Comparison of ENCODE assay signal across 21 mouse cellular contexts in genomic region chr2:112318905-112319304, GRCm38 (mm10). TPM values are rescaled to one million over a fixed set of nuclear protein-coding genes. Genes with fewer than 3 reads are reported as not detected.
DNase-seq lines count a peak whose midpoint lies in the region; ATAC-seq and TF ChIP-seq lines count a peak whose summit lies in the region.
"Had no signal": no experiment of that assay in that cellular context is flagged by ENCODE, and none has a peak within 500 bp of the region (broad histone marks: within the 10 kb centered on the region; RNA-seq: fewer than 3 reads in every experiment).

No protein-coding gene starts in this region.

- no peak for TF ChIP-seq CTCF in stomach, postnatal 0 days (IDR thresholded peaks at IDR 0.05; ENCODE audit: low read depth)

- H3K4me3 ChIP-seq in stomach, postnatal 0 days (ENCODE audit: low read depth, low read length) = no peak overlapping the region
- H3K4me3 ChIP-seq in kidney, embryonic 15.5 days (replicated peaks) = no peak overlapping the region
- H3K4me3 ChIP-seq: forebrain, embryonic 15.5 days; hindbrain, embryonic 15.5 days; megakaryocyte, embryonic 14.5 days had no signal

- no peak overlapping the region for H3K4me2 ChIP-seq in stomach, postnatal 0 days (replicated peaks; ENCODE audit: low read depth)
- no peak overlapping the region for H3K4me2 ChIP-seq in kidney, embryonic 15.5 days
- H3K4me2 ChIP-seq: forebrain, embryonic 15.5 days; hindbrain, embryonic 15.5 days had no signal

- WGBS in stomach, postnatal 0 days = 30% methylated on average over 7 of the region's 7 CpGs
- WGBS in kidney, embryonic 15.5 days = 73% methylated on average over 7 of the region's 7 CpGs

- H3K9me3 ChIP-seq in stomach, postnatal 0 days (ENCODE audit: control insufficient read depth, low read length) = no peaks in the 10 kb centered on the region
- no peaks in the 10 kb centered on the region for H3K9me3 ChIP-seq in kidney, embryonic 15.5 days (replicated peaks)
- H3K9me3 ChIP-seq: forebrain, embryonic 15.5 days; hindbrain, embryonic 15.5 days; megakaryocyte, embryonic 14.5 days had no signal

- ATAC-seq in stomach, postnatal 0 days (ENCODE audit: low FRiP score, low TSS enrichment) = peak; percentile 77
- ATAC-seq in kidney, embryonic 15.5 days (replicated peaks; ENCODE audit: low FRiP score) = no peak
- ATAC-seq: forebrain, embryonic 15.5 days; liver, postnatal 0 days; Patski had no signal

- no peaks in the 10 kb centered on the region; the same call in 1 of the 2 replicates for H3K4me1 ChIP-seq in stomach, postnatal 0 days (replicated peaks; ENCODE audit: control insufficient read depth, insufficient read depth)
- H3K4me1 ChIP-seq in kidney, embryonic 15.5 days = no peaks in the 10 kb centered on the region
- H3K4me1 ChIP-seq: forebrain, embryonic 15.5 days; hindbrain, embryonic 15.5 days; megakaryocyte, embryonic 14.5 days had no signal

- H3K9ac ChIP-seq in stomach, postnatal 0 days (ENCODE audit: low read length) = no peak overlapping the region
- no peak overlapping the region for H3K9ac ChIP-seq in kidney, embryonic 15.5 days
- H3K9ac ChIP-seq: forebrain, embryonic 15.5 days; hindbrain, embryonic 15.5 days; liver, postnatal 0 days had no signal

- no peaks in the 10 kb centered on the region for H3K36me3 ChIP-seq in stomach, postnatal 0 days (ENCODE audit: control insufficient read depth, insufficient read depth, low read length)
- no peaks in the 10 kb centered on the region for H3K36me3 ChIP-seq in kidney, embryonic 15.5 days
- H3K36me3 ChIP-seq: forebrain, embryonic 15.5 days; hindbrain, embryonic 15.5 days had no signal

- peak overlapping the region; percentile 65 for H3K27ac ChIP-seq in stomach, postnatal 0 days (replicated peaks)
- no peak overlapping the region for H3K27ac ChIP-seq in kidney, embryonic 15.5 days
- H3K27ac ChIP-seq: forebrain, embryonic 15.5 days; hindbrain, embryonic 15.5 days had no signal

- no peaks in the 10 kb centered on the region for H3K27me3 ChIP-seq in stomach, postnatal 0 days (ENCODE audit: control insufficient read depth, insufficient read depth, low read length)
- no peaks in the 10 kb centered on the region for H3K27me3 ChIP-seq in kidney, embryonic 15.5 days
- H3K27me3 ChIP-seq: CH12.LX; forebrain, embryonic 15.5 days; hindbrain, embryonic 15.5 days; megakaryocyte, embryonic 14.5 days; Patski had no signal

- TF ChIP-seq EP300 in stomach, postnatal 0 days (optimal IDR thresholded peaks at IDR 0.05) = no peak

- peak; percentile 13 for DNase-seq in gastrocnemius, postnatal 25 days
- DNase-seq in gastrocnemius, adult 8-10 months (ENCODE audit: low spot score in 2 of 2) = no peak
- DNase-seq in testis, postnatal 14 days (ENCODE audit: low spot score) = peak; percentile 30
- DNase-seq in testis, postnatal 10 days (ENCODE audit: low spot score) = no peak
- peak; percentile 59 to 63 for DNase-seq in adrenal gland, postnatal 36 days
- DNase-seq in stomach, postnatal 0 days (ENCODE audit: low spot score) = peak; percentile 57
- no peak for DNase-seq in embryo, embryonic 11 days
- DNase-seq: cerebellum, adult 11 months; kidney, adult 11 months; kidney, postnatal 4 days; liver, postnatal 0 days had no signal

RNA-seq across cellular contexts. Expression of gene Emc4, which starts 48.9 kb away (rescaled TPM):
- total RNA-seq in gastrocnemius, postnatal 25 days (2021) = 10 to 100 TPM; 58.3 to 68.9 TPM
- total RNA-seq in gastrocnemius, adult 8-10 months (2022) = 10 to 100 TPM; 72.9 to 76.0 (median 73.7) TPM
- total RNA-seq in adrenal gland, postnatal 36 days (2021) = 10 to 100 TPM; 91.4 to 92.6 TPM
- polyA plus RNA-seq in stomach, postnatal 0 days (2015; fragmentation: Nextera tagmentation; extraction: Ambion mirVana) = 120 and 123 TPM in 2 replicates
- polyA plus RNA-seq in kidney, embryonic 15.5 days (2015; fragmentation: Nextera tagmentation; extraction: Ambion mirVana) = 120 and 123 TPM in 2 replicates

RNA-seq across cellular contexts. Expression of gene Gm21985, which starts 52.8 kb away (rescaled TPM):
- total RNA-seq in gastrocnemius, postnatal 25 days (2021) = 1 to 10 TPM in 1 of 2 experiments, under 1 TPM in 1; 0.56 to 1.2 TPM
- under 1 TPM in 3 of 4 experiments, not detected in 1; 0.72 to 0.89 (median 0.87) TPM for total RNA-seq in gastrocnemius, adult 8-10 months (2022)
- total RNA-seq in adrenal gland, postnatal 36 days (2021) = under 1 TPM in 1 of 2 experiments, not detected in 1; 0.26 TPM
- not detected in 2 replicates for polyA plus RNA-seq in stomach, postnatal 0 days (2015; fragmentation: Nextera tagmentation; extraction: Ambion mirVana)
- polyA plus RNA-seq in kidney, embryonic 15.5 days (2015; fragmentation: Nextera tagmentation; extraction: Ambion mirVana) = not detected in 2 replicates
- total RNA-seq: neutrophil, adult 5-6 weeks had no signal
- polyA plus RNA-seq: heart, embryonic 16.5 days; hindbrain, embryonic 15.5 days; liver, postnatal 0 days had no signal

RNA-seq across cellular contexts. Expression of gene Slc12a6, which starts 53.3 kb away (rescaled TPM):
- 10 to 100 TPM; 22.7 to 23.0 TPM for total RNA-seq in gastrocnemius, postnatal 25 days (2021)
- 10 to 100 TPM; 26.2 to 30.9 (median 27.1) TPM for total RNA-seq in gastrocnemius, adult 8-10 months (2022)
- 10 to 100 TPM; 32.1 to 36.1 TPM for total RNA-seq in adrenal gland, postnatal 36 days (2021)
- 5.4 and 6.2 TPM in 2 replicates for polyA plus RNA-seq in stomach, postnatal 0 days (2015; fragmentation: Nextera tagmentation; extraction: Ambion mirVana)
- polyA plus RNA-seq in kidney, embryonic 15.5 days (2015; fragmentation: Nextera tagmentation; extraction: Ambion mirVana) = 9.5 and 10.7 TPM in 2 replicates

RNA-seq across cellular contexts. Expression of gene Nop10, which starts 57.2 kb away (rescaled TPM):
- 10 to 100 TPM; 49.2 to 55.4 TPM for total RNA-seq in gastrocnemius, postnatal 25 days (2021)
- total RNA-seq in gastrocnemius, adult 8-10 months (2022) = 10 to 100 TPM; 50.0 to 61.0 (median 55.2) TPM
- 100 to 1,000 TPM; 112 to 150 TPM for total RNA-seq in adrenal gland, postnatal 36 days (2021)
- 169 and 172 TPM in 2 replicates for polyA plus RNA-seq in stomach, postnatal 0 days (2015; fragmentation: Nextera tagmentation; extraction: Ambion mirVana)
- polyA plus RNA-seq in kidney, embryonic 15.5 days (2015; fragmentation: Nextera tagmentation; extraction: Ambion mirVana) = 242 and 259 TPM in 2 replicates

RNA-seq across cellular contexts. Expression of gene Nutm1, which starts 59.8 kb away (rescaled TPM):
- not detected for total RNA-seq in gastrocnemius, postnatal 25 days (2021)
- not detected for total RNA-seq in gastrocnemius, adult 8-10 months (2022)
- not detected for total RNA-seq in adrenal gland, postnatal 36 days (2021)
- 0.06 and 0.10 TPM in 2 replicates for polyA plus RNA-seq in stomach, postnatal 0 days (2015; fragmentation: Nextera tagmentation; extraction: Ambion mirVana)
- 0.08 TPM in 1 of 2 replicates, not detected in the other for polyA plus RNA-seq in kidney, embryonic 15.5 days (2015; fragmentation: Nextera tagmentation; extraction: Ambion mirVana)
- total RNA-seq: CH12.LX; heart, adult 18-20 months; neutrophil, adult 5-6 weeks had no signal
- polyA plus RNA-seq: heart, embryonic 16.5 days; limb, embryonic 11.5 days had no signal

Comparison
In these comparisons a context has a peak if more than half of its experiments do, and no peak if none do; other contexts are left out.
1. DNase-seq: peak in gastrocnemius, postnatal 25 days (single experiment), testis, postnatal 14 days (single experiment), adrenal gland, postnatal 36 days (2 of 2) and stomach, postnatal 0 days (single experiment); none in gastrocnemius, adult 8-10 months (0 of 2), testis, postnatal 10 days (single experiment) and embryo, embryonic 11 days (single experiment).